Mouse (Mus musculus): Measurements from ENCODE around the gene Zpr1.

DNA sequence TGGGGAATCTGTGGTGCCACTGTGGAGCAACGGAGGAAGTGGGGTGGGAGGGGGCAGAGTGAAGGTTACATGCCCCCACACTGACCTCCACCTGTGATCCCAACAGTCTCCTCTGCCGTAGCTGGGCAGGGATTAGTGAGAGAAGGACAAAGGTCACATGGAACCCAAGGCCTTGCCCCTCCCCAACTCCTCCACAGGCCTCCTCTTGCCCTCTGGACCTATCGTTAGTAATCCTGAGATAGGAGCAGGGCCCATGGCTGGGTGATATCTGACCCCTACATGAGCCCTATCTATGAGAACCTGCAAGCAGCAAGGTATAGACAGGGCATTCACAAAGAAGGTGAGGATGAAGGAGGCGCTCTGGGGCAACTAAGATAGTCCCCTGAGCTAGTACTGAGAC, 37.2 kb upstream of the Zpr1 start:
- TF ChIP-seq CTCF (IDR thresholded peaks at IDR 0.05; ENCODE audit: control insufficient read depth, insufficient read depth, low read length) (no peak), POLR2A (IDR thresholded peaks at IDR 0.05; ENCODE audit: borderline replicate concordance, control insufficient read depth, low read depth, low read length) (no peak)
